Mouse (Mus musculus): ENCODE measurements at regions not wholly inside any gene's neighbourhood (a gene's known extent, or its start where the extent isn't known, plus 50 kb on each side); places are given as distances from the start of the nearest gene placed in this dataset.
"Not testable (repeated sequence)": the region's sequence is repeated elsewhere in the genome, so short reads cannot be mapped to it uniquely, and the experiment has no call there.

GRCm38 (mm10) chr13:7007091-7007490, 358.5 kb upstream of the Pfkp start:
- DNase-seq = no peak

GRCm38 (mm10) chr13:6998508-6999278, 350.1 kb upstream of the Pfkp start:
- DNase-seq = peak; percentile 6

GRCm38 (mm10) chr13:6998094-6998493, 349.5 kb upstream of the Pfkp start:
- no peak for DNase-seq

GRCm38 (mm10) chr13:6992323-6992994, 343.9 kb upstream of the Pfkp start:
- peak; percentile 34 for DNase-seq

GRCm38 (mm10) chr13:6991714-6992113, 343.1 kb upstream of the Pfkp start:
- peak; percentile 24 for DNase-seq

- peak; percentile 10 for DNase-seq
Measured at GRCm38 (mm10) chr13:6985012-6985996, 336.7 kb upstream of the Pfkp start.

GRCm38 (mm10) chr13:6955713-6956112, 307.1 kb upstream of the Pfkp start:
- no peak for DNase-seq

- no peak for DNase-seq
Measured at GRCm38 (mm10) chr13:6924136-6924535, 275.6 kb upstream of the Pfkp start.

GRCm38 (mm10) chr13:6922357-6922721, 273.8 kb upstream of the Pfkp start:
- DNase-seq = no peak

- DNase-seq = no peak
Measured at GRCm38 (mm10) chr13:6921691-6922356, 273.2 kb upstream of the Pfkp start.

- no peak for DNase-seq
Measured at GRCm38 (mm10) chr13:6906000-6906399, 257.4 kb upstream of the Pfkp start.

GRCm38 (mm10) chr13:6901682-6902081, 253.1 kb upstream of the Pfkp start:
- no peak for DNase-seq

- DNase-seq = no peak
Measured at GRCm38 (mm10) chr13:6897666-6898065, 249.1 kb upstream of the Pfkp start.

GRCm38 (mm10) chr13:6891458-6892076, 243.0 kb upstream of the Pfkp start:
- DNase-seq = peak; percentile 59

GRCm38 (mm10) chr13:6889446-6889845, 240.9 kb upstream of the Pfkp start:
- DNase-seq = not testable (repeated sequence)

GRCm38 (mm10) chr13:6888381-6888780, 239.8 kb upstream of the Pfkp start:
- no peak for DNase-seq

- DNase-seq = no peak
Measured at GRCm38 (mm10) chr13:6877018-6877901, 228.7 kb upstream of the Pfkp start.

GRCm38 (mm10) chr13:6862186-6862585, 213.6 kb upstream of the Pfkp start:
- DNase-seq = no peak

- no peak for DNase-seq
Measured at GRCm38 (mm10) chr13:6859551-6859950, 211.0 kb upstream of the Pfkp start.

GRCm38 (mm10) chr13:6855199-6856148, 206.9 kb upstream of the Pfkp start:
- DNase-seq = no peak
